Comparison of ENCODE assay signal across 9 mouse cellular contexts in the genomic region with DNA sequence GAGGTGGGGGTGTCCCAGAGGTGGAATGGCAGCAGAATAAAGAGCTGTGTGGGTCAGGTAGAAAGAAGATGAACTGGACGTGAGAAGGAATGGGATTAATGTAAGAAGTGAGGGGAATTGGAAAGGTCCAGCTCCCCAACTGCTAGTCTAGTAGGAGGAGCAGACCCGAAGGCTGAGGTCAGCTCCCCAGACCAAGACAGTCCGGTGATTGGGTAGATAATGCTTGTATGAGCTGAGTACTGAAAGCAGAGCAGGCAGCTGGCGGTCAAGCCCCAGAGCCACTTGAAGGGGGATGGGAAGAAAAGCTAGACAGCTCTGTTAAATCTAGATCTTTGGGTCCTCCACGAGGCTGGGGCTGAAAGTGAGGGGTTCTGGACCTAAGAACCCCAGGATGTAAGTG. TPM values are rescaled to one million over a fixed set of nuclear protein-coding genes. Genes with fewer than 3 reads are reported as not detected.
DNase-seq lines count a peak whose midpoint lies in the region; ATAC-seq and TF ChIP-seq lines count a peak whose summit lies in the region.
"Had no signal": no experiment of that assay in that cellular context is flagged by ENCODE, and none has a peak within 500 bp of the region (broad histone marks: within the 10 kb centered on the region; RNA-seq: fewer than 3 reads in every experiment).

No protein-coding gene starts in this region.

- peak overlapping the region; percentile 58 for H3K4me3 ChIP-seq in heart, embryonic 11.5 days (ENCODE audit: low read depth, low read length)
- H3K4me3 ChIP-seq in forebrain, embryonic 16.5 days (replicated peaks; ENCODE audit: low read length) = peak overlapping the region; percentile 93
- H3K4me3 ChIP-seq in midbrain, embryonic 13.5 days (replicated peaks) = peak overlapping the region; percentile 60

- 7% methylated on average over 5 of the region's 5 CpGs for WGBS in heart, embryonic 11.5 days (ENCODE audit: insufficient replicate concordance)
- WGBS in forebrain, embryonic 16.5 days = 2% methylated on average over 5 of the region's 5 CpGs
- WGBS in midbrain, embryonic 13.5 days = 3% methylated on average over 5 of the region's 5 CpGs

- H3K4me1 ChIP-seq in heart, embryonic 11.5 days (ENCODE audit: control insufficient read depth, insufficient read depth, low read length) = 0 out of 2 replicates have a peak, but pooled peaks cover 3% of the 10 kb centered on the region
- peaks cover 16% of the 10 kb centered on the region for H3K4me1 ChIP-seq in forebrain, embryonic 16.5 days (replicated peaks; ENCODE audit: control insufficient read depth, insufficient read depth, low read length)
- H3K4me1 ChIP-seq in midbrain, embryonic 13.5 days (replicated peaks) = peaks cover 31% of the 10 kb centered on the region
- H3K4me1 ChIP-seq: liver, embryonic 15.5 days had no signal

- H3K27me3 ChIP-seq in heart, embryonic 11.5 days (ENCODE audit: control insufficient read depth, insufficient read depth, low read length) = peaks cover 44% of the 10 kb centered on the region
- 0 out of 2 replicates have a peak, but pooled peaks cover 2% of the 10 kb centered on the region for H3K27me3 ChIP-seq in forebrain, embryonic 16.5 days (replicated peaks; ENCODE audit: control insufficient read depth, insufficient read depth, low read length)
- H3K27me3 ChIP-seq in midbrain, embryonic 13.5 days = peaks cover 17% of the 10 kb centered on the region

- H3K9ac ChIP-seq in heart, embryonic 11.5 days (ENCODE audit: low read depth, low read length) = no peak overlapping the region
- peak overlapping the region; percentile 93 for H3K9ac ChIP-seq in forebrain, embryonic 16.5 days (replicated peaks; ENCODE audit: low read depth, low read length)
- H3K9ac ChIP-seq in midbrain, embryonic 13.5 days (replicated peaks) = peak overlapping the region; percentile 83
- H3K9ac ChIP-seq: liver, embryonic 15.5 days had no signal

- H3K27ac ChIP-seq in heart, embryonic 11.5 days (ENCODE audit: low read depth, low read length) = no peak overlapping the region
- H3K27ac ChIP-seq in forebrain, embryonic 16.5 days (ENCODE audit: low read length) = no peak overlapping the region
- H3K27ac ChIP-seq in midbrain, embryonic 13.5 days = peak overlapping the region; percentile 93; the same call in 1 of the 2 replicates
- H3K27ac ChIP-seq: liver, embryonic 15.5 days had no signal

- TF ChIP-seq POLR2A in brain, embryonic 14.5 days (IDR thresholded peaks at IDR 0.05; ENCODE audit: borderline replicate concordance, extremely low read depth, insufficient read depth, insufficient read length, poor library complexity, severe bottlenecking) = no peak

- H3K36me3 ChIP-seq in heart, embryonic 11.5 days (ENCODE audit: control insufficient read depth, insufficient read depth, low read length) = no peaks in the 10 kb centered on the region
- no peaks in the 10 kb centered on the region for H3K36me3 ChIP-seq in forebrain, embryonic 16.5 days (ENCODE audit: control insufficient read depth, insufficient read depth)
- H3K36me3 ChIP-seq in midbrain, embryonic 13.5 days = peaks cover 7% of the 10 kb centered on the region
- H3K36me3 ChIP-seq: liver, embryonic 15.5 days had no signal

- ATAC-seq in heart, embryonic 11.5 days (replicated peaks; ENCODE audit: insufficient number of reproducible peaks, low FRiP score, low TSS enrichment) = no peak
- no peak for ATAC-seq in forebrain, embryonic 16.5 days
- ATAC-seq in midbrain, embryonic 13.5 days = no peak

- TF ChIP-seq CTCF in brain, embryonic 14.5 days (IDR thresholded peaks at IDR 0.05; ENCODE audit: borderline replicate concordance, extremely low read depth, insufficient read depth, insufficient read length) = no peak

- H3K4me2 ChIP-seq in heart, embryonic 11.5 days = peak overlapping the region; percentile 73
- H3K4me2 ChIP-seq in forebrain, embryonic 16.5 days (ENCODE audit: low read length) = peak overlapping the region; percentile 62
- peak overlapping the region; percentile 71 for H3K4me2 ChIP-seq in midbrain, embryonic 13.5 days (replicated peaks)

- no peak for DNase-seq in heart, postnatal 25 days (ENCODE audit: low spot score)
- peak; percentile 39 for DNase-seq in brain, embryonic 14.5 days (ENCODE audit: low read depth)
- no peak for DNase-seq in ovary, postnatal 14 days (ENCODE audit: low spot score)
- no peak for DNase-seq in adrenal gland, adult 18-20 months (ENCODE audit: low spot score in 2 of 2)
- no peak for DNase-seq in adrenal gland, adult 8-10 months

- intact Hi-C loops in heart, postnatal 25 days (cut with DNase I) = no loop called here

- no peaks in the 10 kb centered on the region for H3K9me3 ChIP-seq in heart, embryonic 11.5 days (replicated peaks; ENCODE audit: control insufficient read depth, low read length)
- H3K9me3 ChIP-seq in forebrain, embryonic 16.5 days (ENCODE audit: control insufficient read depth, low read length) = no peaks in the 10 kb centered on the region
- no peaks in the 10 kb centered on the region for H3K9me3 ChIP-seq in midbrain, embryonic 13.5 days
- H3K9me3 ChIP-seq: liver, embryonic 15.5 days had no signal

RNA-seq across cellular contexts. Expression of gene Cacng7, which starts 0.8 kb away (rescaled TPM):
- polyA plus RNA-seq in heart, embryonic 11.5 days (2014; fragmentation: Nextera tagmentation; extraction: Ambion mirVana) = 0.24 and 0.27 TPM in 2 replicates
- total RNA-seq in heart, postnatal 25 days (2021) = 1 to 10 TPM; 3.5 to 4.3 TPM
- polyA plus RNA-seq in brain, embryonic 14.5 days (2012; rRNA removed) = 145 and 171 TPM in 2 replicates
- polyA plus RNA-seq in forebrain, embryonic 16.5 days (2015; fragmentation: Nextera tagmentation; extraction: Ambion mirVana) = 2.8 and 4.3 TPM in 2 replicates
- 4.3 and 5.2 TPM in 2 replicates for polyA plus RNA-seq in midbrain, embryonic 13.5 days (2015; fragmentation: Nextera tagmentation; extraction: Ambion mirVana)
- total RNA-seq in adrenal gland, adult 18-20 months (2021) = 10 to 100 TPM in 1 of 2 experiments, 1 to 10 TPM in 1; 8.9 to 16.6 TPM
- 10 to 100 TPM in 2 of 4 experiments, 1 to 10 TPM in 2; 9.1 to 25.6 (median 14.2) TPM for total RNA-seq in adrenal gland, adult 8-10 months (2022)

RNA-seq across cellular contexts. Expression of gene Prkcg, which starts 44.6 kb away (rescaled TPM):
- polyA plus RNA-seq in heart, embryonic 11.5 days (2014; fragmentation: Nextera tagmentation; extraction: Ambion mirVana) = 0.10 and 0.14 TPM in 2 replicates
- 1 to 10 TPM; 1.3 to 3.1 TPM for total RNA-seq in heart, postnatal 25 days (2021)
- 4.0 and 5.6 TPM in 2 replicates for polyA plus RNA-seq in brain, embryonic 14.5 days (2012; rRNA removed)
- 2.7 and 3.5 TPM in 2 replicates for polyA plus RNA-seq in forebrain, embryonic 16.5 days (2015; fragmentation: Nextera tagmentation; extraction: Ambion mirVana)
- 0.66 and 1.7 TPM in 2 replicates for polyA plus RNA-seq in midbrain, embryonic 13.5 days (2015; fragmentation: Nextera tagmentation; extraction: Ambion mirVana)
- total RNA-seq in adrenal gland, adult 18-20 months (2021) = 1 to 10 TPM in 1 of 2 experiments, under 1 TPM in 1; 0.36 to 1.1 TPM
- 1 to 10 TPM in 3 of 4 experiments, under 1 TPM in 1; 0.63 to 1.9 (median 1.6) TPM for total RNA-seq in adrenal gland, adult 8-10 months (2022)
- polyA plus RNA-seq: liver, embryonic 15.5 days had no signal

RNA-seq across cellular contexts. Expression of gene Myadm, which starts 44.7 kb away (rescaled TPM):
- 221 and 235 TPM in 2 replicates for polyA plus RNA-seq in heart, embryonic 11.5 days (2014; fragmentation: Nextera tagmentation; extraction: Ambion mirVana)
- 100 to 1,000 TPM; 157 to 191 TPM for total RNA-seq in heart, postnatal 25 days (2021)
- 55.6 and 62.7 TPM in 2 replicates for polyA plus RNA-seq in brain, embryonic 14.5 days (2012; rRNA removed)
- polyA plus RNA-seq in forebrain, embryonic 16.5 days (2015; fragmentation: Nextera tagmentation; extraction: Ambion mirVana) = 24.3 and 25.4 TPM in 2 replicates
- 21.8 and 23.8 TPM in 2 replicates for polyA plus RNA-seq in midbrain, embryonic 13.5 days (2015; fragmentation: Nextera tagmentation; extraction: Ambion mirVana)
- total RNA-seq in adrenal gland, adult 18-20 months (2021) = 10 to 100 TPM; 55.9 to 68.6 TPM
- 10 to 100 TPM; 58.4 to 87.4 (median 71.8) TPM for total RNA-seq in adrenal gland, adult 8-10 months (2022)

RNA-seq across cellular contexts. Expression of gene Cacng8, which starts 56.9 kb away (rescaled TPM):
- 1.7 and 1.8 TPM in 2 replicates for polyA plus RNA-seq in heart, embryonic 11.5 days (2014; fragmentation: Nextera tagmentation; extraction: Ambion mirVana)
- not detected for total RNA-seq in heart, postnatal 25 days (2021)
- 22.4 and 26.3 TPM in 2 replicates for polyA plus RNA-seq in brain, embryonic 14.5 days (2012; rRNA removed)
- polyA plus RNA-seq in forebrain, embryonic 16.5 days (2015; fragmentation: Nextera tagmentation; extraction: Ambion mirVana) = 12.9 and 16.4 TPM in 2 replicates
- polyA plus RNA-seq in midbrain, embryonic 13.5 days (2015; fragmentation: Nextera tagmentation; extraction: Ambion mirVana) = 12.9 and 13.9 TPM in 2 replicates
- 1 to 10 TPM; 1.7 to 3.5 TPM for total RNA-seq in adrenal gland, adult 18-20 months (2021)
- total RNA-seq in adrenal gland, adult 8-10 months (2022) = 10 to 100 TPM in 2 of 4 experiments, 1 to 10 TPM in 2; 4.4 to 12.2 (median 7.4) TPM
- polyA plus RNA-seq: liver, embryonic 15.5 days had no signal

Comparison
In these comparisons a context has a peak if more than half of its experiments do, and no peak if none do; other contexts are left out.
1. RNA of gene Cacng7, which starts 0.8 kb away (polyA plus RNA-seq): 145 to 171 TPM in brain, embryonic 14.5 days; 4.3 to 5.2 TPM in midbrain, embryonic 13.5 days, 2.8 to 4.3 TPM in forebrain, embryonic 16.5 days and 0.24 to 0.27 TPM in heart, embryonic 11.5 days; every median in the first group is over 10 times any median in the second.
2. Peak in every context shown above with its lines, with median percentiles within 50 percentile points of each other: H3K4me2 ChIP-seq and H3K4me3 ChIP-seq.